Mouse (Mus musculus) liver, adult 2 months (tissue): Measurements from ENCODE around the gene Kalrn. TPM values are rescaled to one million over a fixed set of nuclear protein-coding genes. Genes with fewer than 3 reads are reported as not detected.
A peak's percentile ranks its signal among the peaks of the same experiment; 100 is the strongest.

Experiments used
- DNase-seq: peaks from one replicate; pipeline ENCODE4 v3.0.0-alpha.2; 2011; ENCODE audit warnings: low read depth, low spot score; ENCODE audit errors: extremely low read depth
- H3K27ac ChIP-seq: fragments of 200-500 bp; replicated peaks from 2 replicates; pipeline ENCODE4 v1.5.1; 2012; ENCODE audit warnings: low read depth, mild to moderate bottlenecking, control low read depth, inconsistent platforms, low read length; ENCODE audit not compliant: insufficient read depth
- H3K27me3 ChIP-seq: fragments of 200-500 bp; 2 replicates; pipeline ENCODE4 v1.6.1; 2012; ENCODE audit warnings: mild to moderate bottlenecking, moderate library complexity, low read length, inconsistent platforms; ENCODE audit not compliant: control insufficient read depth, insufficient read depth
- H3K36me3 ChIP-seq: fragments of 200-500 bp; 2 replicates; pipeline ENCODE4 v1.6.1; 2012; ENCODE audit warnings: low read length, inconsistent platforms; ENCODE audit not compliant: control insufficient read depth, insufficient read depth
- H3K4me1 ChIP-seq: fragments of 200-500 bp; 2 replicates; pipeline ENCODE4 v1.6.1; 2011; ENCODE audit warnings: low read length; ENCODE audit not compliant: control insufficient read depth, insufficient read depth
- H3K4me3 ChIP-seq: fragments of 200-500 bp; 2 replicates; pipeline ENCODE4 v1.5.1; 2011; ENCODE audit warnings: low read depth, mild to moderate bottlenecking, control low read depth, low read length, moderate library complexity; ENCODE audit not compliant: insufficient read depth
- H3K79me2 ChIP-seq: fragments of 200-500 bp; 2 replicates; pipeline ENCODE4 v1.6.1; 2012; ENCODE audit warnings: inconsistent platforms, mild to moderate bottlenecking, low read length, moderate library complexity; ENCODE audit not compliant: control insufficient read depth, insufficient read depth
- H3K9ac ChIP-seq: fragments of 200-500 bp; 2 replicates; pipeline ENCODE4 v1.6.1; 2012; ENCODE audit warnings: low read depth, mild to moderate bottlenecking, control low read depth, inconsistent platforms, low read length
- CTCF ChIP-seq: fragments of 200-500 bp; IDR thresholded peaks from 2 replicates; pipeline ENCODE4 v1.5.1; 2011; ENCODE audit warnings: low read depth, low read length, control low read depth
- POLR2A ChIP-seq: fragments of 200-500 bp; IDR thresholded peaks from 2 replicates; pipeline ENCODE4 v1.6.1; 2011; ENCODE audit warnings: low read length, control low read depth; ENCODE audit not compliant: insufficient read depth; ENCODE audit errors: extremely low read depth
- WGBS: fragments of 180-500 bp; shearing (Covaris S2); methylation state at CpG from one replicate; pipeline ENCODE4 v1.1.7; 2018; 5-methylcytosine and 5-hydroxymethylcytosine counted together
- polyA plus RNA-seq: library from polyadenylated mRNA; depleted of rRNA; stranded (reverse); fragments of >200 nt; gene quantifications from 2 replicates; pipeline ENCODE4 v1.2.3, GENCODE M21; 2012
- total RNA-seq: library from RNA; depleted of rRNA; stranded (reverse); fragments of >200 nt; gene quantifications from 2 replicates; pipeline ENCODE4 v1.2.3, GENCODE M21; 2014

Kalrn gene
- total and polyA plus RNA-seq, 2 experiments: 14.0 to 34.8 TPM

GRCm38 (mm10) chr16:34095548-34096141 lies 477.7 kb downstream of the Kalrn start:
- peak overlapping the region; percentile 86 for H3K27ac ChIP-seq
- H3K4me3 ChIP-seq: peak overlapping the region; percentile 85
- no peaks in the 10 kb centered on the region for H3K27me3 ChIP-seq

DNA sequence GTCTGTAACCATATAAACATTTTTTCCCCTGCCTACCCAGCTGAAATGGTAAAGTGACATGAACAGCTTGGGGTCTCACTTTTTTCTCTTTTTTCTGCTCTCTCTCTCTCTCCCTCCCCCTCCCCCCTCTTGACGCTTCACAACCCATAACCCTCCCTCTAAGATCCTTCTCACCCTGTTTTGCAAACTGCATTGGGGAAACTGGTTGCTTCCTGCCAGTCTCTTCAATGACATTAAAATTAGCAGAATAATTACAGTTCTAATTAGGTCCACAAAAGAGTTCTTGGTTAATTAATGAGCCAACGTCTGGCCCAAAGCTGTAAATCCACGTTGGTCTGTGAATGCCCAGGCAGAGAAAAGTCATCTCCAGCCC lies 478.3 kb downstream of the Kalrn start:
- H3K79me2 ChIP-seq: peaks cover 15% of the 10 kb centered on the region; the same call in 1 of the 2 replicates
- WGBS: 3% methylated on average over 3 of the region's 3 CpGs

More at GRCm38 (mm10) chr16:34095548-34096141, 477.7 kb downstream of the Kalrn start:
- Histone ChIP-seq H3K9ac (peak overlapping the region; percentile 91), H3K4me1 (peaks cover 11% of the 10 kb centered on the region), H3K36me3 (no peaks in the 10 kb centered on the region), H3K79me2 (peaks cover 15% of the 10 kb centered on the region; the same call in 1 of the 2 replicates)
- peak; percentile 91 for DNase-seq
- no peak for TF ChIP-seq CTCF
- peak; percentile 97 for TF ChIP-seq POLR2A
- WGBS: 1% methylated on average over 34 of the region's 34 CpGs

GRCm38 (mm10) chr16:34094446-34095092 lies 478.8 kb downstream of the Kalrn start:
- H3K79me2 ChIP-seq: peaks cover 15% of the 10 kb centered on the region; the same call in 1 of the 2 replicates
- H3K27ac ChIP-seq: no peak overlapping the region
- peak overlapping the region; percentile 91 for H3K9ac ChIP-seq
- peak; percentile 35 for DNase-seq
- no peaks in the 10 kb centered on the region for H3K36me3 ChIP-seq
- no peaks in the 10 kb centered on the region for H3K27me3 ChIP-seq
- TF ChIP-seq POLR2A (no peak), CTCF (no peak)
- WGBS: under 1% methylated on average over 16 of the region's 16 CpGs
- H3K4me3 ChIP-seq: peak overlapping the region; percentile 35
- peaks cover 14% of the 10 kb centered on the region for H3K4me1 ChIP-seq

More for the DNA sequence above, 478.3 kb downstream of the Kalrn start:
- peak overlapping the region; percentile 85 for H3K4me3 ChIP-seq
- H3K27me3 ChIP-seq: no peaks in the 10 kb centered on the region
- DNase-seq: peak; percentile 28
- TF ChIP-seq POLR2A (no peak), CTCF (no peak)
- peaks cover 11% of the 10 kb centered on the region for H3K4me1 ChIP-seq
- no peak overlapping the region for H3K27ac ChIP-seq
- no peaks in the 10 kb centered on the region for H3K36me3 ChIP-seq
- H3K9ac ChIP-seq: peak overlapping the region; percentile 91

- H3K27ac ChIP-seq: no peak overlapping the region
- 23% methylated on average over 14 of the region's 14 CpGs for WGBS
- DNase-seq: no peak
- peaks cover 15% of the 10 kb centered on the region; the same call in 1 of the 2 replicates for H3K79me2 ChIP-seq
- H3K27me3 ChIP-seq: no peaks in the 10 kb centered on the region
- no peak for TF ChIP-seq POLR2A
- TF ChIP-seq CTCF: no peak
- peaks cover 18% of the 10 kb centered on the region for H3K4me1 ChIP-seq
- peak overlapping the region; percentile 91 for H3K9ac ChIP-seq
- no peaks in the 10 kb centered on the region for H3K36me3 ChIP-seq
- peak overlapping the region; percentile 35 for H3K4me3 ChIP-seq
Observed at GRCm38 (mm10) chr16:34093734-34094445, 479.4 kb downstream of the Kalrn start.

DNA sequence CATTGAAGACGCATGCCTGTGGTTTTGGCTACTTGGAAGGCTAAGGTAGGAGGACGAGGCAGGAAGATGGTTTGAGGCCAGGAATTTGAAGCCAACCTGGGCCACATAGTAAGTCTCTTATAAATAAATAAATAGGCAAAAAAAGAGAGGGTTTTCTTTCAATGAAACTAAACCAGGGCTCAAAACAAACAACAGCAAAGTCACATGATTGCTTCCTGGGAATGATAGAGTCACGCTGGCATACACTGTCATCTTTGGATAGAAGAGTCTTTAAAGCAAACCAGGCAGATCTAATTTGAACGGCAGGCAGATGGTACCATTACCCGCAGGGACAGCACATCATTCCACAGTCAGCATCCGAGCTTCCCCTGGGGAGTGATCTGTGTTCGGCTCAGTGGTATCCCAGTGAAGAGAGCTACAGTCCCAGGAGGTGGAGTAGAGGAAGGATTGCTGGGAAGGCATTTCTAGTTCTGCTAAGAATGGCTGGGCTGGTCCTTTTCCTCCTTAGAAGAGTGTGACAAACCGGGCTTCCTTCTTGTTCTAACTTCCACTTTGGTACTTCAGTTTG lies 483.7 kb downstream of the Kalrn start:
- H3K36me3 ChIP-seq: no peaks in the 10 kb centered on the region
- peak overlapping the region; percentile 32 for H3K27ac ChIP-seq
- H3K9ac ChIP-seq: no peak overlapping the region
- peaks cover 26% of the 10 kb centered on the region for H3K4me1 ChIP-seq
- TF ChIP-seq CTCF (no peak), POLR2A (no peak)
- DNase-seq: peak; percentile 48
- H3K4me3 ChIP-seq: no peak overlapping the region
- peaks cover 29% of the 10 kb centered on the region for H3K79me2 ChIP-seq
- 53% methylated on average over 8 of the region's 8 CpGs for WGBS
- H3K27me3 ChIP-seq: no peaks in the 10 kb centered on the region
